Mouse (Mus musculus): ENCODE measurements around the gene Gm30083. TPM values are rescaled to one million over a fixed set of nuclear protein-coding genes. Genes with fewer than 3 reads are reported as not detected.

The Gm30083 gene
- polyA plus RNA-seq, 1 experiment, result not detected

- 70% methylated on average over 6 of the region's 6 CpGs for WGBS
- no peak overlapping the region for H3K4me3 ChIP-seq (ENCODE audit: insufficient read depth, low read depth, low read length)
- no peak overlapping the region for H3K27ac ChIP-seq (ENCODE audit: insufficient read depth, low read depth, low read length)
- H3K4me1 ChIP-seq (ENCODE audit: control insufficient read depth, insufficient read depth, low read length), result no peaks in the 10 kb centered on the region
- TF ChIP-seq CTCF (IDR thresholded peaks at IDR 0.05; ENCODE audit: insufficient read depth, low read depth, low read length) (no peak), POLR2A (IDR thresholded peaks at IDR 0.05; ENCODE audit: insufficient read depth, low read depth, low read length) (no peak)
Observed at GRCm38 (mm10) chr14:33952233-33952981, 62.6 kb downstream of the Gm30083 start.

DNA sequence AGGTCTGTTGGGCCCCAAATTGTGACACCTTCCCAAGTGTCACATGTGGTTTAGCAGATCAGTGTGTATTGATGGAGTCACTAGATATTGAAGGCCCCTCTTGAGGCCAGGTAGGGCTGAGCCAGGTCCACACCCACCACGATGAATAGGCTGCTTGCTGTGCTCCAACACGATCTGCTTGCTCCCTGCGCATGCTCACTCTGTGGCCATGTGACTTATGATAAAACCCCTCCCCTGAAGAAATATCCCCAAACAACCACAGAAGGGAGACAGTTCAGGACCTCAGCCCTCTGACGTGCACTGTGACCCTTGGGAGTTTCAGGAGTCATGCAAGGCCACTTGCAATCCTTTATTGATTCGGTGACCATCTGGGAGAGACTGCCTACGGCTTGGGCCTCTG is 68.9 kb downstream of the Gm30083 start:
- Histone ChIP-seq H3K4me3 (ENCODE audit: insufficient read depth, low read depth, low read length) (no peak overlapping the region), H3K4me1 (ENCODE audit: control insufficient read depth, insufficient read depth, low read length) (no peaks in the 10 kb centered on the region), H3K27ac (ENCODE audit: insufficient read depth, low read depth, low read length) (no peak overlapping the region)
- WGBS, result 88% methylated on average over 6 of the region's 6 CpGs
- TF ChIP-seq CTCF (IDR thresholded peaks at IDR 0.05; ENCODE audit: insufficient read depth, low read depth, low read length), result no peak
- no peak for TF ChIP-seq POLR2A (IDR thresholded peaks at IDR 0.05; ENCODE audit: insufficient read depth, low read depth, low read length)

DNA sequence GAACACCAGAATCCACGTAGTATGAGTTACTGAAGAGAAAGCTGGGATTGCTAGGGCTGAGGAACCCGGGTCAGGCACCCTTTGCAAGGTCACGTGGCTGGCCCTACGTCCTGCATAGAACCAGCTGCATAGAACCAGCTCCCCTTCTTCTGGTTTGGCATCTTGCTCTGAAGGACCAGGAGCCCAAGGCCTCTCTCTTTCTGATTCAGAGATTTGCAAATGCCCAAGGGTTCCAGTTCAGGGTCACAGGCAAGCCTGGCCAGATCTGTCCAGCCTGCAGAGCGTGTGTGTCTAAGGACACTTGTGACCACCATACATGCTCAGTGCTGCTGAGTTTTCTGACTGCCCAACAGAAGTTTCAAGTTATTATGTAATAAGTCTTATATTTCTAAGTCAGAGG is 72.8 kb downstream of the Gm30083 start:
- no peaks in the 10 kb centered on the region for H3K4me1 ChIP-seq (ENCODE audit: control insufficient read depth, insufficient read depth, low read length)
- TF ChIP-seq POLR2A (IDR thresholded peaks at IDR 0.05; ENCODE audit: insufficient read depth, low read depth, low read length), result no peak
- no peak for TF ChIP-seq CTCF (IDR thresholded peaks at IDR 0.05; ENCODE audit: insufficient read depth, low read depth, low read length)
- H3K27ac ChIP-seq (ENCODE audit: insufficient read depth, low read depth, low read length), result no peak overlapping the region
- 85% methylated on average over 5 of the region's 5 CpGs for WGBS
- no peak overlapping the region for H3K4me3 ChIP-seq (ENCODE audit: insufficient read depth, low read depth, low read length)

DNA sequence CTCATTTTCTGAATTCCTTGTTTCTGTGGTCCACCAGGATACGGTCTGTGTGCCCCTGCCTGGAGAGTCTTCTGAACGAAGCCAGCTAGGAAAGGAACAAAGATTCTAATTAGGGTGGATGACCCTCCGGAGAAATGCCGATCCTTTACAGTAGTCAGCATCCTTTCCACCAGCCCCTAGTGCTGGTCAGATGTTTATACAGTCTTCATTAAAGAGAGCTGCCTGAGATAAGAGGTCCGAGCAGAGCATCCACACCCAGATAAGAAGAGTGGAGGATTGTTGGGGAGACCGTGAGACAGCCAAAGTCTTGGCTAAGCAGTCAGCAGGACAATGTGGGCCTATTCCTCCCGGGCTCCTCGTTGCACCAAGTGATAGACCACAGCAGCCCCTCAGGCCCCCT is 74.2 kb downstream of the Gm30083 start, which contains the start of gene Gdf2:
TSS of gene Gdf2 (plus strand) at position 301 of the 400 bp plus-strand sequence.
- 87% methylated on average over 8 of the region's 8 CpGs for WGBS

DNA sequence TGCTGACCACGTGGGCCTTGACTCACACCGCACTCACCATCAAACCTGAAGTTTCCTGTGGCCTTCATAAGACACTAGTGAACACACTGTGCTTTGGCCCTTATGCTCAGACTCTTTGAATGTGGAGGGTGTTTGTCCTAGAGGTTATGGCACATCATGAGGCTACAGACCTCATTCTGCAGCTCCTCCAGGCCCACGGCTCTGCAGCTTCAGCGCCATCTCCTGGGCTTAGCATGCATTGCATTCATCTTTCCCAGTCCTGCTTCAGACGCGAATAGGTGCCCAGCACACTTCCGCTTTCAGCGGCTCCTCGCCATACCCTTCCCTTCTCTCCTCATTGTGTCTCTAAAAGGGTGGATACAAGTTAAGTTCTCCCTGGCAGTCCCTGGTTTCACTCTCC is 75.9 kb downstream of the Gm30083 start:
- Histone ChIP-seq H3K4me1 (ENCODE audit: control insufficient read depth, insufficient read depth, low read length) (peaks cover 9% of the 10 kb centered on the region), H3K27ac (ENCODE audit: insufficient read depth, low read depth, low read length) (no peak overlapping the region), H3K4me3 (ENCODE audit: insufficient read depth, low read depth, low read length) (peak overlapping the region; percentile 4; the same call in 1 of the 2 replicates)
- TF ChIP-seq POLR2A (IDR thresholded peaks at IDR 0.05; ENCODE audit: insufficient read depth, low read depth, low read length) (no peak), CTCF (IDR thresholded peaks at IDR 0.05; ENCODE audit: insufficient read depth, low read depth, low read length) (peak; percentile 85)
- 31% methylated on average over 9 of the region's 9 CpGs for WGBS

More for the DNA sequence above, 74.2 kb downstream of the Gm30083 start, which contains the start of gene Gdf2:
- no peak within 1 kb of the TSS for H3K27ac ChIP-seq (ENCODE audit: insufficient read depth, low read depth, low read length)
- TF ChIP-seq CTCF (IDR thresholded peaks at IDR 0.05; ENCODE audit: insufficient read depth, low read depth, low read length), result no peak
- no peak for TF ChIP-seq POLR2A (IDR thresholded peaks at IDR 0.05; ENCODE audit: insufficient read depth, low read depth, low read length)
- H3K4me1 ChIP-seq (ENCODE audit: control insufficient read depth, insufficient read depth, low read length), result peaks cover 5% of the 10 kb centered on the region; the same call in 1 of the 2 replicates
- H3K4me3 ChIP-seq (ENCODE audit: insufficient read depth, low read depth, low read length), result no peak within 1 kb of the TSS

Other genes starting within 250 kb of the Gm30083 start
- gene Gdf10, start 91.6 kb downstream of the Gm30083 start, polyA plus RNA-seq (2012; ENCODE audit: insufficient read depth, insufficient read length, low replicate concordance, missing spikeins), result not detected in 2 replicates
- gene Gdf2, start 74.1 kb downstream of the Gm30083 start, polyA plus RNA-seq (2012; ENCODE audit: insufficient read depth, insufficient read length, low replicate concordance, missing spikeins), result not detected in 2 replicates
- not detected in 2 replicates for gene Rbp3, start 61.2 kb downstream of the Gm30083 start, polyA plus RNA-seq (2012; ENCODE audit: insufficient read depth, insufficient read length, low replicate concordance, missing spikeins)
- not detected in 2 replicates for gene Zfp488, start 36.4 kb downstream of the Gm30083 start, polyA plus RNA-seq (2012; ENCODE audit: insufficient read depth, insufficient read length, low replicate concordance, missing spikeins)
- gene Gm5460, start 1.6 kb upstream of the Gm30083 start, polyA plus RNA-seq (2012; ENCODE audit: insufficient read depth, insufficient read length, low replicate concordance, missing spikeins), result not detected in 2 replicates
- gene Antxrl, start 37.5 kb upstream of the Gm30083 start, polyA plus RNA-seq (2012; ENCODE audit: insufficient read depth, insufficient read length, low replicate concordance, missing spikeins), result not detected in 2 replicates
- not detected in 2 replicates for gene Anxa8, start 70.8 kb upstream of the Gm30083 start, polyA plus RNA-seq (2012; ENCODE audit: insufficient read depth, insufficient read length, low replicate concordance, missing spikeins)
- gene A630023A22Rik, start 87.6 kb upstream of the Gm30083 start, polyA plus RNA-seq (2012; ENCODE audit: insufficient read depth, insufficient read length, low replicate concordance, missing spikeins), result not detected in 2 replicates
- gene Npy4r, start 137.3 kb upstream of the Gm30083 start, polyA plus RNA-seq (2012; ENCODE audit: insufficient read depth, insufficient read length, low replicate concordance, missing spikeins), result not detected in 2 replicates
- gene Gprin2, start 186.5 kb upstream of the Gm30083 start, polyA plus RNA-seq (2012; ENCODE audit: insufficient read depth, insufficient read length, low replicate concordance, missing spikeins), result not detected in 2 replicates
- not detected in 2 replicates for gene Syt15, start 204.4 kb upstream of the Gm30083 start, polyA plus RNA-seq (2012; ENCODE audit: insufficient read depth, insufficient read length, low replicate concordance, missing spikeins)